Mouse (Mus musculus) MEL (cell line): ENCODE data around the gene Fam222a. TPM values are rescaled to one million over a fixed set of nuclear protein-coding genes. Genes with fewer than 3 reads are reported as not detected.

ENCODE experiments used
- DNase-seq: peaks from one replicate; pipeline ENCODE4 v3.0.0; 2011; ENCODE audit warnings: low read depth, low spot score
- H3K27ac ChIP-seq: 2 replicates; pipeline ENCODE4 v1.5.1; 2012; ENCODE audit warnings: low read depth, mild to moderate bottlenecking, control low read depth, low read length, moderate library complexity; ENCODE audit not compliant: control insufficient read depth
- H3K27me3 ChIP-seq, 2 experiments: fragments of 150-350 bp in 1 of 2; sonication (generic) in 1 of 2; 2 replicates each; pipeline ENCODE4 v1.6.1; 2012; ENCODE audit warnings: low read length in 2 of 2, mild to moderate bottlenecking in 2 of 2, improper control_type of control experiment in 1 of 2, moderate library complexity in 1 of 2; ENCODE audit not compliant: insufficient read depth in 2 of 2, control insufficient read depth in 1 of 2
- H3K36me3 ChIP-seq, 2 experiments: 2 replicates each; pipeline ENCODE4 v1.6.1; 2012 to 2014; ENCODE audit warnings: low read length in 2 of 2, improper control_type of control experiment in 1 of 2, inconsistent platforms in 1 of 2, mild to moderate bottlenecking in 1 of 2; ENCODE audit not compliant: insufficient read depth in 2 of 2, control insufficient read depth in 1 of 2
- H3K4me1 ChIP-seq, 2 experiments: fragments of 150-350 bp in 1 of 2; sonication (generic) in 1 of 2; 2 replicates each; pipeline ENCODE4 v1.6.1; 2012; ENCODE audit warnings: low read length in 2 of 2, improper control_type of control experiment in 1 of 2, mild to moderate bottlenecking in 1 of 2; ENCODE audit not compliant: insufficient read depth in 2 of 2, control insufficient read depth in 1 of 2
- H3K4me3 ChIP-seq, 2 experiments: fragments of 150-350 bp in 1 of 2; sonication (generic) in 1 of 2; 2 replicates each; pipeline ENCODE4 v1.5.1; 2012; ENCODE audit warnings: low read depth in 2 of 2, low read length in 2 of 2, mild to moderate bottlenecking in 2 of 2, moderate library complexity in 2 of 2, control low read depth in 1 of 2, improper control_type of control experiment in 1 of 2; ENCODE audit not compliant: control insufficient read depth in 1 of 2, insufficient read depth in 1 of 2
- H3K79me2 ChIP-seq: 2 replicates; pipeline ENCODE4 v1.6.1; 2012; ENCODE audit warnings: mild to moderate bottlenecking, low read length, moderate library complexity; ENCODE audit not compliant: control insufficient read depth, poor library complexity, insufficient read depth
- H3K9ac ChIP-seq: 2 replicates; pipeline ENCODE4 v1.6.1; 2012; ENCODE audit warnings: low read depth, mild to moderate bottlenecking, control low read depth, low read length, moderate library complexity; ENCODE audit not compliant: control insufficient read depth, poor library complexity, severe bottlenecking
- H3K9me3 ChIP-seq: fragments of 150-350 bp; sonication (generic); replicated peaks from 2 replicates; pipeline ENCODE4 v1.6.1; 2012; ENCODE audit warnings: mild to moderate bottlenecking, low read length, improper control_type of control experiment, moderate library complexity; ENCODE audit not compliant: insufficient read depth
- BHLHE40 ChIP-seq: IDR thresholded peaks from 2 replicates; pipeline ENCODE4 v1.6.1; 2012; ENCODE audit warnings: low read depth, mild to moderate bottlenecking, inconsistent platforms, low read length, improper control_type of control experiment, borderline replicate concordance
- CHD1 ChIP-seq: IDR thresholded peaks from 2 replicates; pipeline ENCODE4 v1.6.1; 2012; ENCODE audit warnings: low read depth, mild to moderate bottlenecking, inconsistent platforms, low read length, improper control_type of control experiment
- CHD2 ChIP-seq: IDR thresholded peaks from 2 replicates; pipeline ENCODE4 v1.6.1; 2011; ENCODE audit warnings: low read length, improper control_type of control experiment
- CTCF ChIP-seq, 3 experiments: IDR thresholded peaks in 2 of 3; conservative IDR thresholded peaks in 1 of 3; 2 replicates each; pipeline ENCODE4 v1.5.1; 2011 to 2012; ENCODE audit warnings: low read length in 3 of 3, low read depth in 2 of 3, mild to moderate bottlenecking in 2 of 3, improper control_type of control experiment in 1 of 3, inconsistent platforms in 1 of 3, mixed read lengths in 1 of 3, moderate library complexity in 1 of 3; ENCODE audit not compliant: control insufficient read depth in 1 of 3, insufficient read depth in 1 of 3, poor library complexity in 1 of 3, severe bottlenecking in 1 of 3
- HCFC1 ChIP-seq: IDR thresholded peaks from 2 replicates; pipeline ENCODE4 v1.6.1; 2012; ENCODE audit warnings: low read depth, mild to moderate bottlenecking, inconsistent platforms, low read length, improper control_type of control experiment, moderate library complexity
- JUND ChIP-seq: IDR thresholded peaks from 2 replicates; pipeline ENCODE4 v1.6.1; 2011; ENCODE audit warnings: low read depth, mild to moderate bottlenecking, improper control_type of control experiment, low read length
- MAZ ChIP-seq: IDR thresholded peaks from 2 replicates; pipeline ENCODE4 v1.6.1; 2012; ENCODE audit warnings: low read depth, mild to moderate bottlenecking, inconsistent platforms, low read length, improper control_type of control experiment
- MEF2A ChIP-seq: IDR thresholded peaks from 2 replicates; pipeline ENCODE4 v1.6.1; 2014; ENCODE audit warnings: low read depth, mild to moderate bottlenecking, inconsistent platforms, low read length, improper control_type of control experiment; ENCODE audit not compliant: poor library complexity, insufficient replicate concordance, severe bottlenecking; ENCODE audit errors: extremely low read depth
- MXI1 ChIP-seq: IDR thresholded peaks from 2 replicates; pipeline ENCODE4 v1.6.1; 2011; ENCODE audit warnings: mild to moderate bottlenecking, low read depth, low read length, improper control_type of control experiment
- POLR2AphosphoS2 ChIP-seq: IDR thresholded peaks from 2 replicates; pipeline ENCODE4 v1.6.1; 2011; ENCODE audit warnings: low read length, improper control_type of control experiment
- RAD21 ChIP-seq: IDR thresholded peaks from 2 replicates; pipeline ENCODE4 v1.6.1; 2011; ENCODE audit warnings: mild to moderate bottlenecking, low read depth, low read length, improper control_type of control experiment
- SMC3 ChIP-seq: IDR thresholded peaks from 2 replicates; pipeline ENCODE4 v1.6.1; 2011; ENCODE audit warnings: low read depth, low read length, improper control_type of control experiment
- TAL1 ChIP-seq: IDR thresholded peaks from 2 replicates; pipeline ENCODE4 v1.6.1; 2012; ENCODE audit warnings: mild to moderate bottlenecking, inconsistent platforms, low read length, moderate library complexity, mixed read lengths
- TBP ChIP-seq: IDR thresholded peaks from 2 replicates; pipeline ENCODE4 v1.8.0; 2011; ENCODE audit warnings: low read depth, low read length, improper control_type of control experiment
- USF2 ChIP-seq, 2 experiments: IDR thresholded peaks; 2 replicates each; pipeline ENCODE4 v1.6.1; 2011 to 2012; ENCODE audit warnings: improper control_type of control experiment in 2 of 2, low read length in 2 of 2, borderline replicate concordance in 1 of 2, inconsistent platforms in 1 of 2, low read depth in 1 of 2, mild to moderate bottlenecking in 1 of 2; ENCODE audit not compliant: insufficient read depth in 1 of 2
- polyA plus RNA-seq, 2 experiments: library from polyadenylated mRNA; stranded (reverse) in 1 of 2; unstranded in 1 of 2; fragments of >175 nt in 1 of 2; fragments of >200 nt in 1 of 2; gene quantifications; 2 replicates each; pipeline versions ENCODE4 v1.2.1 to v1.2.4; 2012; ENCODE audit warnings: low replicate concordance in 2 of 2, low read depth in 1 of 2; ENCODE audit not compliant: insufficient read length in 2 of 2, insufficient read depth in 1 of 2, missing spikeins in 1 of 2
- total RNA-seq: library from RNA; depleted of rRNA; stranded (reverse); fragments of 300-350 nt; gene quantifications from 2 replicates; pipeline ENCODE4 v1.2.3, GENCODE M21; 2012

The Fam222a gene
- total and polyA plus RNA-seq, 3 experiments: 0.27 to 0.70 TPM; not detected in 1

GRCm38 (mm10) chr5:114543656-114544055, 24.2 kb upstream of the Fam222a start:
- DNase-seq: peak; percentile 48
- H3K79me2 ChIP-seq: no peaks in the 10 kb centered on the region
- H3K9ac ChIP-seq: no peak overlapping the region
- peaks cover 0 to 3% of the 10 kb centered on the region in 2 experiments; a peak in 2 of 4 replicates for H3K27me3 ChIP-seq
- H3K36me3 ChIP-seq: no peaks in the 10 kb centered on the region
- no peaks in the 10 kb centered on the region for H3K9me3 ChIP-seq
- TF ChIP-seq RAD21 (0 out of 2 replicates have a peak, but pooled peaks have one; percentile 7), SMC3 (peak; percentile 46), HCFC1 (no peak), JUND (no peak), CTCF (IDR thresholded peaks at IDR 0.05 in 2 of 3, conservative IDR thresholded peaks at IDR 0.05 in 1 of 3; ENCODE audit: control insufficient read depth in 1 of 3, insufficient read depth in 1 of 3, low read depth in 2 of 3, low read length in 3 of 3, poor library complexity in 1 of 3, severe bottlenecking in 1 of 3) (peak; percentile 20 to 71 (median 36); a peak in 5 of 6 replicates), USF2 (IDR thresholded peaks at IDR 0.05; ENCODE audit: borderline replicate concordance in 1 of 2, insufficient read depth in 1 of 2, low read depth in 1 of 2, low read length in 2 of 2) (no peak)
- H3K4me1 ChIP-seq: no peaks in the 10 kb centered on the region
- no peak overlapping the region for H3K27ac ChIP-seq
- H3K4me3 ChIP-seq: no peak overlapping the region

GRCm38 (mm10) chr5:114544205-114544604, 23.6 kb upstream of the Fam222a start:
- Histone ChIP-seq H3K79me2 (no peaks in the 10 kb centered on the region), H3K9ac (no peak overlapping the region), H3K9me3 (no peaks in the 10 kb centered on the region), H3K27me3 (0 out of 4 replicates have a peak, but pooled peaks cover 0 to 1% of the 10 kb centered on the region in 2 experiments), H3K36me3 (no peaks in the 10 kb centered on the region), H3K4me3 (no peak overlapping the region), H3K27ac (no peak overlapping the region), H3K4me1 (no peaks in the 10 kb centered on the region)
- no peak for TF ChIP-seq CHD2
- TF ChIP-seq BHLHE40: no peak
- no peak for TF ChIP-seq CHD1
- TF ChIP-seq MXI1: no peak
- TF ChIP-seq MAZ: no peak
- TF ChIP-seq MEF2A: no peak
- DNase-seq: no peak

GRCm38 (mm10) chr5:114545076-114545475, 22.7 kb upstream of the Fam222a start:
- no peak for TF ChIP-seq POLR2AphosphoS2
- TF ChIP-seq TAL1: no peak
- TF ChIP-seq MEF2A: no peak
- no peak for TF ChIP-seq TBP
- TF ChIP-seq, all 39 proteins: peak for 0
- no peak for DNase-seq
- no peaks in the 10 kb centered on the region for H3K36me3 ChIP-seq
- H3K79me2 ChIP-seq: no peaks in the 10 kb centered on the region
- H3K4me3 ChIP-seq: no peak overlapping the region
- H3K27ac ChIP-seq: no peak overlapping the region
- no peaks in the 10 kb centered on the region for H3K27me3 ChIP-seq
- H3K9me3 ChIP-seq: no peaks in the 10 kb centered on the region
- H3K9ac ChIP-seq: no peak overlapping the region
- H3K4me1 ChIP-seq: no peaks in the 10 kb centered on the region
